Mouse (Mus musculus) gastrocnemius, adult 18-20 months (tissue): ENCODE measurements around the gene Prkar2b. TPM values are rescaled to one million over a fixed set of nuclear protein-coding genes. Genes with fewer than 3 reads are reported as not detected.

Experiments used
- DNase-seq: peaks from one replicate; pipeline ENCODE4 v3.0.0; 2021; ENCODE audit warnings: low spot score
- long read RNA-seq, 2 experiments: library from polyadenylated mRNA; stranded (forward); transcript quantifications; one replicate each; pipeline ENCODE4 v2.0.0; 2021
- total RNA-seq, 2 experiments: library from RNA; stranded (reverse); gene quantifications; 2 replicates each; pipeline ENCODE4 v1.2.3; 2021

Gene Prkar2b
- 1 to 10 TPM; 1.8 to 4.1 TPM for total RNA-seq
- long read RNA-seq, experiment 1, partial matches to known transcripts: 0 of 3 reads
- long read RNA-seq, experiment 1, other reads (novel, unspliced or antisense): 0 of 3 reads
- long read RNA-seq, experiment 2: 0 reads

GRCm38 (mm10) chr12:32061090-32061930, at the start of gene Prkar2b:
Gene Prkar2b (minus strand): TSS chr12:32061296.
- DNase-seq: peak; percentile 70

- DNase-seq: no peak
Measured at GRCm38 (mm10) chr12:32109201-32109600, 48.1 kb upstream of the Prkar2b start.

DNA sequence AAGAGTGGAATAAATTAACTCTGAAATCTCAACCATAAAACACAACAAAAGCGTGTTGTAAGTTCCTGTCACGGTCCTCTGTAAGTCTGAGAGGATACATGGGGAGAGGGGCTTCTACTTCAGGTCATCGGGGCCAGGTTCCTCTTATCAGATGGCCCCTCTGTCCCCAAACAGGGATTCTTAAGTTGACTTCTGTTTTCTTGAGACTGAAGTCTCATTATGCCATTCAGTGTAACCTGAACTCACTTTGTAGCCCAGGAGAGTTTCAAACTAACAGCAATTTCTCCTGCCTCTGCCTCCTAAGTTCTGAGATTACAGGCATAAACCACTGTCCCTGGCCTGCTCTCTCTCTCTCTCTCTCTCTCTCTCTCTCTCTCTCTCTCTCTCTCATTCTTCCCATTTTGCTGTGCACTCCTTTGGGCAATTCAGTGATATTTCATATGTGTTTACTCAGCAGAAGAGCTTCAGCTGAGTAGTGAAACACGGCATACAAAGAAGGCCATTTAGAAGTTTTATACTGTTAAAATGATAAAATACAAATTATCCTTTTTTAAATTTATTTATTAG, 43.9 kb upstream of the Prkar2b start:
- no peak for DNase-seq

DNA sequence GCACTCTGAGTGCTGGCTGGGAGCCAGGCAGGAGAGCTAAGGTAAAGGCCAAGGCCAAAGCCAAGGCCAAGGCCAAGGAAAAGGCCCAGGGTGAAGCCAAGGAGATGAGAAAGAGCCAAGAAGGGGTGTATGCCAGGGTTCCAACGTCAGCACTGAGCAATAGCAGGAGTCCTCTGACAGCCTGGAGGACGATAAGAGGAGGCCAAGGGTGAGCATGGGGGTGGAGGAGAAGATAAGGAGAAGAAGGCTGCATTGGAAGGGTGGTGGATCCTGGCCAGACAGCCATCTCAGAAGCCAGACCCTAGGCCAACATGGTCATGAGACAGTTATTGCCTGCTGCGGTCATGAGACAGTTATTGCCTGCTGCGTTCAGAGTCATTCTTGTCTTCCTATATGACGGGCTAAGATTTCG, 43.4 kb upstream of the Prkar2b start:
- no peak for DNase-seq

DNA sequence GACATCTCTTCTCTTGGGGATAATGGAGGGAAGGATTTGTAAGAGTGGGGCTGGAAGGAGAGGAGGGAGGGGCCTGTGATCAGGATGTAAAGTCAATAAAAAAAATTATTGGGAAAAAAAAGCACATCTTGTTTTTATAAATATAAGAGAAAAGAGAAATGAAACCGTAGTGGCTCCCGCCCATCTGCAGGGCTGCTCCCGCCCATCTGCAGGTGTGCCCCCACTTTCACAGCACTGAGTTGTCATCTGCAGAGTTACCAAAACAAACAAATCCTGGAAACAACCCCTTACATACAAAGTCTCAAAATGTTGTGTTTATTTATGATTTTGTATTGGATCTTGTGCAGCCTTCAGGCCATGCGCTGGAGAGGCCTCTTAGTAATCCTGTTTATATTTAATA, 40.2 kb upstream of the Prkar2b start:
- DNase-seq: no peak

DNA sequence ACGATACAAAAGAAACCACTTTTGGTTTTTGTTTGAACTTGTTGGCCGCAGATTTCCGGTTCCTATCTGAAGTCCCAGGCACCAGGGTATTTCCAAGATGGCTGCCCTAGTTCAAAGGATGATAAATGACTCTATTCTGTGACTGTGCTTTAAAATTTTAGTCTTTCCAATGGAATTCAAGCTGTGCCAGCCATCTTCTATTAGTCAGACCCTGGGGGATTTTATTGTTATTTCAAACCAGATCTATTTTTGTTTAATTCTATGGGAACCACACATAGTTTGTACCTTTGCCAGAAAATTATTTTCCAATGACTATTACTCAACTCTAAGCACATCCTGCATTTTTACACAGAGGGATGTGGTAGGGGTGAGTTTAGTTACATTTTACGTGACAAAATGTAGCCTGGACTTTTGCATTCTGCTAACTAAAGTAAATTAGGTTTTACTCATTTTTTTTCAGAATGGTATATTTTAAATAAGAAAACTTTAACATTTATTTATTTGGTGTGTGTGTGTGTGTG, 38.6 kb upstream of the Prkar2b start:
- no peak for DNase-seq

- DNase-seq: no peak
Measured at GRCm38 (mm10) chr12:32098596-32098995, 37.5 kb upstream of the Prkar2b start.

- DNase-seq: no peak
Measured at GRCm38 (mm10) chr12:32097107-32097506, 36.0 kb upstream of the Prkar2b start.

DNA sequence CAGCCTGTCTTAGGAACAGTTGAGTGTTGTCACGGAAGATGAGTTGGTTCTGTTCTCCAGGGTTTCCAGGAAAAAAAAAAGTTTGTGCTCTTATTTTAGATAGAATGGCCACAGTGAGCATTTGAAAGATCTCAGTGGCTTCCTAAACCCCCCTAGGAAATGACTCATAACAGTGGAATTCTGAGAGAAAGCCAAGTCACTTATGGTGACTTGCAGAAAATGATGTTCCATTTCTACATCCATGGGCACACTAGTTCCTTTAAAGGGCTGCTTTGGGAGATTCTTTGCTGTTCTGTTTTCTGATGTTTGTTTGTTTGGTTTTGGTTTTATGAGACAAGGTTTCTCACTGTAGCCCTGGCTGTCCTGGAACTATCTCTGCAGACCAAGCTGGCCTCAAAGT, 34.1 kb upstream of the Prkar2b start:
- no peak for DNase-seq

- no peak for DNase-seq
Measured at GRCm38 (mm10) chr12:32092452-32092851, 31.4 kb upstream of the Prkar2b start.

- no peak for DNase-seq
Measured at GRCm38 (mm10) chr12:32088566-32088965, 27.5 kb upstream of the Prkar2b start.

DNA sequence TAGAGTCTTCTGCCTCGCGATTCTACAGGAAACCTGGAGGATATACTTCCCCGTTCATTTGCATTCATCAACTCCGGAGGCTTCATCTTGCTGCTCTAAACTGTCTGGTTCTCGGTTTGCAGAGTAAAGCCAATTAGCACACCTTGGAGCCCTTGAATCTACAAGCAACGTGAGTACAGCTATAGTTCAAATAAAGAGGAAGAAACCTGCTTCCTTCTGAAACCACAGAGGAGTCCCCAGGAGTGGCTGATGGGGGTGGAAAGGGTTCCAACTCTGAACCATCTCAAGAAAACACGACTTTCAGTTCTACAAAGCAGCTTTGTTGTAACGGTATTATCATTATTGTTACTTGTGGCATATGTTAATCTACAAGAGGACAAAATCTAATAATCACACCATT, 26.2 kb upstream of the Prkar2b start:
- no peak for DNase-seq

- DNase-seq: no peak
Measured at GRCm38 (mm10) chr12:32086874-32087273, 25.8 kb upstream of the Prkar2b start.

GRCm38 (mm10) chr12:32085856-32086255, 24.8 kb upstream of the Prkar2b start:
- DNase-seq: no peak

GRCm38 (mm10) chr12:32085189-32085588, 24.1 kb upstream of the Prkar2b start:
- no peak for DNase-seq

DNA sequence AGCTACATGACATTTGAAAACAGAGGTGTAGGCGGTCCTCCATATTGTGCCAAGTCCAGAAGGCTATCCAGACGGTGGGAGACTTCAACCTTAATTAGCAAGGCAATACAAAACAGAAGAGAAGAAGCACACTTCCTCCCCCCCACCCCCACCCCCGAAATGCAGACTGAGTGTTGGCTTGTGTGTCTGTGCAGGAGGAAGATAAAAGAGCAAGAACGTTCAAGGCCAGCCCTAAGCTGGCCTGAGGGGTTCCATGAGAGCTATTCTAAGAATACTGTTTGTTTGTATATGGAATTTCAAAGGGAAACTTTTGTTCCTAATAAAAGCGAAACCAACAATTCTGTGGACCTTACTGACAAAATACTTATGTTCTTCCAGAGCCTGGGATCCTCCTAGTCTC, 23.5 kb upstream of the Prkar2b start:
- no peak for DNase-seq

- no peak for DNase-seq
Measured at GRCm38 (mm10) chr12:32080692-32081091, 19.6 kb upstream of the Prkar2b start.

GRCm38 (mm10) chr12:32077403-32077802, 16.3 kb upstream of the Prkar2b start:
- DNase-seq: no peak

DNA sequence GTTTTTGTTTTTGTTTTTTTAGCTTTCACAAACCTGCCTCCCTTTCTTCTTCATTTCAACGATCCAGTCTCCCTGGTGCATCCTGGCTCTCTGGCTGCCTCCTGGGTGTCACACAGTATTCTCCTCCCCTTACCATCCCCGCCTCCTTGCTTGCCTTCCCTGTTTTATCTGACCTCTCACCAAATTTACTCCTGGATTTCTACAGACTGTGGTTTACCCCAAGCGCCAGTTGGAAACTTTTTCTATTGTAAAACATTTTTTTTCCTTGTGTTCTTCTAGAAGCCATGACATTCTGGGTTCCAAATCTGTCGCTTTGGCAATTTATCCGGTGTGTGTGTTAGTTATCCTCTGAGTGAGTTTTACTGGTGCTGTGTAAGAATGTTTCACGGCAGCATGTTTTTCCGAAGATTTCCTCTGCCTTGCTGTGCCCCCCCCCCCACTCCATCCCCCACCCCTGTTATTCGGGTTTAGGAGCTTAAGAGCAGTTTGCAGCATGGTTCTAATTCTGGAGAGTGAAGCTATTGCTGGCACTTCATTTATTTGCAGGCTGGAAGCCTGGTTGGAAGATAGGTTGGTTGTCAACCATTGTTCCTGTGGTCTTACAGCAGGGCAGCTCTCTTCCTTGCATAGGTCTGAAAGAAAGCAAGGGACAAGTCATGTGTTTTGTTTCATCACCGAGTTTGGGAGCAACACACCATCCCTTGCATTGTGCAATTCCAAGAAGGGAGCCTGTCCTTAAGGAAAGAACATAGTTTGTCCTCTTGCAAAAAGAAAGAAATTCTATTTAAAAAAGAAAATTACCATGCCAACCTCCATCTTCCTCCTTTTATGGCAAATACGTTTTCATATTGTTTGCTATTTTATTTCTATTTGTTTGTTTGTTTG, 15.0 kb upstream of the Prkar2b start:
- DNase-seq: no peak

GRCm38 (mm10) chr12:32074271-32074670, 13.2 kb upstream of the Prkar2b start:
- no peak for DNase-seq

- no peak for DNase-seq
Measured at GRCm38 (mm10) chr12:32066004-32066403, 4.9 kb upstream of the Prkar2b start.
